Comparison of ENCODE assay signal across 9 mouse cellular contexts in the genomic region with DNA sequence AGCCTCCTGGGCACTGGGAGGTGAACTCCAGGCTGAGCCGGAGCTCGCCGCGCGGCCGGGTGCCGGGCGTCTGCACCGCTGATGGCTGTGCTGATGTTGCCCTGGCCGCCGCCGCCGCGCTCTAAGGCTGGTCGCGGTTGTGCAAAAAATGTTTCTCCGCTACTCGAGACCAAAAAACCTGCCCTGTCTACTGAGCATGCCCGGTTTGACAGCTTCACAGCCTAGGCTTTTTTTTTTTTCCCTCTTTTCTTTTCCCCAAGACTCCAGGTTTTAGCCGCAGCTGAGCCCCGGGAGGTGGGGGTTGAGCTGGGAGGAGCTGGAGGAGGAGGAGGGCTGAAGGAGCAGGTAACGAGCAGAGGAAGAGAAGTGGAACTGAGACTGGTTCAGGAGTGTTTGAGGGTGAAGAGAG. TPM values are rescaled to one million over a fixed set of nuclear protein-coding genes. Genes with fewer than 3 reads are reported as not detected.
DNase-seq lines count a peak whose midpoint lies in the region; ATAC-seq lines count a peak whose summit lies in the region.
"Had no signal": no experiment of that assay in that cellular context is flagged by ENCODE, and none has a peak within 500 bp of the region (broad histone marks: within the 10 kb centered on the region; RNA-seq: fewer than 3 reads in every experiment).

Gene Tenm1 (minus strand): TSS at position 272 of the 409 bp plus-strand sequence.

- no peaks in the 10 kb centered on the region for H3K4me1 ChIP-seq in heart, embryonic 10.5 days
- no peaks in the 10 kb centered on the region for H3K4me1 ChIP-seq in forebrain, embryonic 14.5 days (ENCODE audit: control insufficient read depth, insufficient read depth, low read length)

- 13% methylated on average over 22 of the region's 22 CpGs for WGBS in heart, embryonic 10.5 days
- WGBS in forebrain, embryonic 14.5 days = 27% methylated on average over 22 of the region's 22 CpGs

- DNase-seq in heart, embryonic 10.5 days (ENCODE audit: low spot score) = no peak
- no peak for DNase-seq in heart, adult 8-10 months (ENCODE audit: low spot score)
- peak; percentile 61 for DNase-seq in cerebellum, adult 11 months
- peak; percentile 66 for DNase-seq in forebrain, embryonic 14.5 days (ENCODE audit: low spot score)
- peak; percentile 33 to 44 for DNase-seq in layer of hippocampus, postnatal 14 days (ENCODE audit: low spot score in 2 of 2)
- DNase-seq in neural tube, embryonic 10.5 days (ENCODE audit: extremely low spot score, low spot score) = peak; percentile 33
- no peak for DNase-seq in spleen, postnatal 36 days (ENCODE audit: low spot score in 2 of 2)
- no peak for DNase-seq in spleen, adult 18-20 months

- no peak within 1 kb of the TSS for H3K27ac ChIP-seq in heart, embryonic 10.5 days
- peak within 1 kb of the TSS; percentile 14; the same call in 1 of the 2 replicates for H3K27ac ChIP-seq in forebrain, embryonic 14.5 days (ENCODE audit: low read depth, low read length)

- H3K27me3 ChIP-seq in heart, embryonic 10.5 days (ENCODE audit: insufficient read depth, poor library complexity, severe bottlenecking) = peaks cover 23% of the 10 kb centered on the region
- H3K27me3 ChIP-seq in forebrain, embryonic 14.5 days (replicated peaks; ENCODE audit: control insufficient read depth, insufficient read depth, low read length) = no peaks in the 10 kb centered on the region

- peak within 1 kb of the TSS; percentile 52 for H3K4me3 ChIP-seq in heart, embryonic 10.5 days
- H3K4me3 ChIP-seq in forebrain, embryonic 14.5 days (ENCODE audit: low read depth, low read length) = peak within 1 kb of the TSS; percentile 37

- peak; percentile 68 for ATAC-seq in forebrain, embryonic 14.5 days

- peak within 1 kb of the TSS; percentile 53 for H3K9ac ChIP-seq in forebrain, embryonic 14.5 days (ENCODE audit: low read length)

- no peaks in the 10 kb centered on the region for H3K36me3 ChIP-seq in heart, embryonic 10.5 days
- no peaks in the 10 kb centered on the region for H3K36me3 ChIP-seq in forebrain, embryonic 14.5 days (ENCODE audit: control insufficient read depth, insufficient read depth, low read length)

- no peaks in the 10 kb centered on the region for H3K9me3 ChIP-seq in heart, embryonic 10.5 days
- no peaks in the 10 kb centered on the region for H3K9me3 ChIP-seq in forebrain, embryonic 14.5 days (replicated peaks; ENCODE audit: control insufficient read depth, low read length)

- peak within 1 kb of the TSS; percentile 64 for H3K4me2 ChIP-seq in forebrain, embryonic 14.5 days (ENCODE audit: low read length)

RNA-seq across cellular contexts. Expression of gene Tenm1, which starts in this region (rescaled TPM):
- 0.05 and 0.09 TPM in 2 replicates for polyA plus RNA-seq in heart, embryonic 10.5 days (2016; fragmentation: Nextera tagmentation; extraction: Ambion mirVana)
- total RNA-seq in heart, adult 8-10 months (2022) = under 1 TPM; 0.03 to 0.06 (median 0.04) TPM
- polyA plus RNA-seq in forebrain, embryonic 14.5 days (2014; fragmentation: Nextera tagmentation; extraction: Ambion mirVana) = 10.0 and 14.7 TPM in 2 replicates
- 10 to 100 TPM; 44.0 to 47.4 TPM for total RNA-seq in layer of hippocampus, postnatal 14 days (2021)
- polyA plus RNA-seq: C2C12 had no signal

Comparison
In these comparisons a context has a peak if more than half of its experiments do, and no peak if none do; other contexts are left out.
1. RNA of gene Tenm1 (total RNA-seq): 44.0 to 47.4 TPM in layer of hippocampus, postnatal 14 days; 0.03 to 0.06 TPM in heart, adult 8-10 months; every median in the first group is over 10 times any median in the second.
2. RNA of gene Tenm1 (polyA plus RNA-seq): 10.0 to 14.7 TPM in forebrain, embryonic 14.5 days; 0.05 to 0.09 TPM in heart, embryonic 10.5 days; every median in the first group is over 10 times any median in the second.
3. DNase-seq: peak in cerebellum, adult 11 months (single experiment), forebrain, embryonic 14.5 days (single experiment), layer of hippocampus, postnatal 14 days (2 of 2) and neural tube, embryonic 10.5 days (single experiment); none in heart, embryonic 10.5 days (single experiment), heart, adult 8-10 months (single experiment), spleen, postnatal 36 days (0 of 2) and spleen, adult 18-20 months (0 of 2).